Comparison of ENCODE assay signal across 16 mouse cellular contexts in genomic region chr1:83527803-83528202, GRCm38 (mm10).
"Had no signal": no experiment of that assay in that cellular context is flagged by ENCODE, and none has a peak within 500 bp of the region (broad histone marks: within the 10 kb centered on the region; RNA-seq: fewer than 3 reads in every experiment).

No protein-coding gene starts in this region.

- DNase-seq: lung, adult 2 months; lung, postnatal 14 days; lung, postnatal 36 days; right cerebral cortex, postnatal 14 days; thymus, adult 18-20 months; thymus, postnatal 14 days; thymus, postnatal 4 days had no signal

- ATAC-seq: lung, postnatal 0 days; midbrain, embryonic 13.5 days; midbrain, embryonic 15.5 days had no signal

- H3K27ac ChIP-seq: lung, embryonic 15.5 days; macrophage; midbrain, embryonic 13.5 days; midbrain, embryonic 15.5 days; neural tube, embryonic 12.5 days; stomach, embryonic 15.5 days; stomach, postnatal 0 days had no signal

- H3K4me3 ChIP-seq: lung, embryonic 15.5 days; megakaryocyte, embryonic 14.5 days; midbrain, embryonic 13.5 days; midbrain, embryonic 15.5 days; neural tube, embryonic 12.5 days; stomach, embryonic 15.5 days had no signal
